Mouse (Mus musculus): ENCODE data around the gene Lrrc26.

Gene Lrrc26

DNA sequence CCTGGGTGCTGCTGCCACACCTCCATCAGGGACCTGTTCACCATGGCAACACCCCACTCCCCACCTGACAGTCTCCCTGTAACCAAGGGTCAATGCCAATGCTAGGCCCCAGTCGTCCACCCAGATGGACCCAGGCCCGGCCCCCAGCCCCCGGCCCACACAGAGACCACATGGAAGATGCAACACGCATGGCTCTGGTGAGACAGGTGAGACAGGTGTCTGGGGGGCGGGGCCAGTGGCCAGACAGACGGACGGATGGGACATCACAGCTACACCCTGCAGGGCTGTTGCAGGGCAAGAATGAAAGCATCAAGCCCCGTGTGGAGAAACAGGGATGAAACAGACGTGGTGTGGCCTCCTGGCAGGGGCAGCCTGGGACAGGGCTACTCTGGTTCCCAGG lies 4.0 kb downstream of the Lrrc26 start:
- in situ Hi-C loops (cut with MboI, MseI): no loop called here

GRCm38 (mm10) chr2:25297093-25297492 lies 7.4 kb downstream of the Lrrc26 start:
- in situ Hi-C loops (cut with MboI, MseI): no loop called here

DNA sequence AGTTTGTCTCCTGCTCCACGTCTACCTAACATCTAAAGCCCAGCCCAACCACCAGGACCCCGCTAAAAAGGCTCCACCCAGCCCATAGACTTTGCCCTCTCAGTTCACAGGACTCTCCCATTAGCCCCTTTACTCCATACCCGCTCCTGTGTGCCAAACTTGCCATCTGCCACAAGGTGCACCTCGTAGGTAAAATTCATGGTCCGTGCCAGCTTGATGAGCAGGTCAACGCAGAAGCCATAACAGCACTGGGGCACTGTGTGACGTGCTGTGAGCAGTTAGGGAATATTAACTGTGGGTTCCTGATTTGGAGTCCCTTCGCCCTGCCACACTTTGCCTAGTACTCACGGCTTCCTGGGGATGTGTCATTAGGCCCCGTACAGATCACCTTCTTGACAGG lies 8.3 kb downstream of the Lrrc26 start:
- in situ Hi-C loops (cut with MboI, MseI): no loop called here

DNA sequence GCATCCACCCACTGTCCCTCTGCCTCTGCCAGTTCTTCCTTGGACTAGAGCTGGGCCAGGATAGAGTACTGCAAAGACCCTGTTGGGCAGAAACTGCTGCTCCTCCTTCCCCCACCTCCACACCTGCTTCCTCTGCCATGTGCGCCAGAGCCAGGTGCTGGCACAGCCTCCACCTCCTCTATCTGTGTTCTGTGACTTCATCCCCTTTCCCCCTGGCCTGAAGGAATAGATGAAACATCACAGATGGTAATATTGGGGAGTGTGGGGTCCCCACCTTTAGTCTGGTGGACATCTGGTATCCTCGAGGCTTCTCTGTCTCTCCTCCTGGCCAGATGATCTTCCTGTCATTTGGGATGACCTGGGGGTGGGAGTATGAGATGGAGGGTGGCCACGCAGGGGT lies 13.7 kb downstream of the Lrrc26 start:
- in situ Hi-C loops (cut with MboI, MseI): no loop called here

GRCm38 (mm10) chr2:25303931-25304656 lies 14.4 kb downstream of the Lrrc26 start:
- in situ Hi-C loops (cut with MboI, MseI): no loop called here

- in situ Hi-C loops (cut with MboI, MseI): no loop called here
These were observed 15.2 kb downstream of the Lrrc26 start for GRCm38 (mm10) chr2:25304657-25305541.

- in situ Hi-C loops (cut with MboI, MseI): no loop called here
These were observed 16.1 kb downstream of the Lrrc26 start for GRCm38 (mm10) chr2:25305587-25306359.

- in situ Hi-C loops (cut with MboI, MseI): no loop called here
These were observed 20.5 kb downstream of the Lrrc26 start for GRCm38 (mm10) chr2:25310180-25310579.

- in situ Hi-C loops (cut with MboI, MseI): no loop called here
These were observed 21.3 kb downstream of the Lrrc26 start for GRCm38 (mm10) chr2:25310969-25311368.

GRCm38 (mm10) chr2:25311491-25311891 lies 21.8 kb downstream of the Lrrc26 start:
- in situ Hi-C loops (cut with MboI, MseI): no loop called here

GRCm38 (mm10) chr2:25318119-25318966 lies 28.6 kb downstream of the Lrrc26 start:
- in situ Hi-C loops (cut with MboI, MseI): loop anchor here (5.0 kb wide), 1 partner anchor 46 kb away; the partner anchor contains the start of genes Anapc2 and Ssna1

- in situ Hi-C loops (cut with MboI, MseI): loop anchor here (5.0 kb wide), 1 partner anchor 47 kb away; the partner anchor contains the start of genes Anapc2 and Ssna1
These were observed 29.5 kb downstream of the Lrrc26 start, which contains the start of gene Grin1 for GRCm38 (mm10) chr2:25318971-25319773. TSS of gene Grin1 (minus strand) at chr2:25319187.

DNA sequence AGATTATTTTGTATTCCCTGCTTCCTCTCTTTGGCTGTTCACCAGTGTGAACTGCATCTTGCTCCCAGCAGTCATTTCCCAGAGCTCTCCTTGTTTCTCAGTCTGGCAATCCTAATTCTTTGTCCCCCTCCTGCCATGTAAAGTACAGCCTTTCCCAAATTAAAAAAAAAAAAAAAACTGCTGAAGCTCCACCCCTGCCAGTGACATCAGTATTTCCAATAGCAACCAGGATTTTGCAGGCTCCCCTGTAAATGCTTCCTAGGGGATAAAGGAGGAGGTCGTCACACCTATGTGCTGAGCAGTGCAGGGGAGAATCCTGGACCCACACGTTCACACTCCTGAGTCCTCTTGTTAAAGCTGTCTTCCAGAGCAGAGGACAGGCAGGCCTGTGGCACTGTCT lies 30.4 kb downstream of the Lrrc26 start:
- in situ Hi-C loops (cut with MboI, MseI): no loop called here

- in situ Hi-C loops (cut with MboI, MseI): no loop called here
These were observed 36.3 kb downstream of the Lrrc26 start for GRCm38 (mm10) chr2:25326036-25326435.

DNA sequence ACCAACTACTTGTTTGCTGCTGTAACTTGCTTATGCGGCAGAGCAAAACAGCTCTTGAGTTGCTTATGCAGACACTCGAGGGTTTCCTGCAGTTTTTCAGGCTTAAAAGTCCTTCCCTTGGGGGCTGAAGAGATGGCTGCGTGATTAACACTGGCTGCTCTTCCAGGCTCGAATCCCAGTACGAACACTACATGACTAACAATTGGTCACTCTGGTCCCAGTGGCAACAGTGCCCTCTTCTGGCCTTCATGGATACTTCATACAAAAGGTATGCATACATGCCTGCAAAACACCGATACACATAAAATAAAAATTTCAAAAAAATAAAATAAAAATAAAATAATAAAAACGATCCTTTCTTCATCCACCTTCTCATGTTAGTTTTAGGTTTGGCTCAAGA lies 38.7 kb downstream of the Lrrc26 start:
- in situ Hi-C loops (cut with MboI, MseI): no loop called here

GRCm38 (mm10) chr2:25331470-25331869 lies 41.8 kb downstream of the Lrrc26 start:
- in situ Hi-C loops (cut with MboI, MseI): no loop called here

DNA sequence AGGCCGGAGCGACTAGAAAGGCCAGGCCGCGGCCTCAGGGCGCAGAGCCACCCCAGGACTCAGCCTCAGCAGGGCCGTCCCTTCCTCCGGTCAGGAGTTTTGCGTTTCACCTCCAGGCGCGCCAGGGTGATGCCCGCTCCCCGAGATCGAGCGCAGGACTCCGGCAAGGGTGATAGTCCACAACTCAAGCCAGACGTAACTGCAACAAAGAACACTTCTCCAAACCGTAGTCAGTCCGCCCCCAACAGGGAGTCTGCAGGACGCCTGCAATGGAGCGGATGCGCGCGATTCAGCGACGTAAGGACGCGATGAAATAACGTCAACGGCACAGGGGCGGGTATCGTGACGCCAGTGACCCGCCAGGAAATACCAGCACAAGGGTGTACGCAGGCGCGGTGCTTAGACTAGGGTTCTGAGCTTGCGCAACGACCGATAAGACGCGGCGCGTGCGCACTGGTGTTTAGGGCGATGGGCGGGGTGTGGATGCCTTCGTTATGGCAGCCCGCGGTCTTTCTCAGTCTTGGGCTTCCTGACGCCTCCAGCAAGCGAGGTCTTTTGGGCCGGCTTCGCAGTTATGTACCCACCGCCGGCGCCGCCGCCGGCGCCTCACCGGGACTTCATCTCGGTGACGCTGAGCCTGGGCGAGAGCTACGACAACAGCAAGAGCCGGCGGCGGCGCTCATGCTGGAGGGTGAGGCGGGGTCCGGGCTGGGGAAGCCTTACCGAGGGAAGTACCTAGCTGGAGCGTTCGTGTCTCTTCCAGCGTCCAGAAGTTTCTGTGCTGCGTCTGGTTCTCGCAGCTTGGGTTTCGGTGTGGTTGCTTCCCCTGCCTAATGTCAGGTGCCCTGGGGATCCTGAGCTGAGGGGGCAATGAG lies 42.8 kb downstream of the Lrrc26 start, which contains the start of gene Man1b1:
Gene Man1b1 (plus strand): TSS at position 53 of the 875 bp plus-strand sequence.
- in situ Hi-C loops (cut with MboI, MseI): no loop called here

GRCm38 (mm10) chr2:25333569-25333968 lies 43.9 kb downstream of the Lrrc26 start:
- in situ Hi-C loops (cut with MboI, MseI): no loop called here

- in situ Hi-C loops (cut with MboI, MseI): no loop called here
These were observed 48.6 kb downstream of the Lrrc26 start for GRCm38 (mm10) chr2:25338303-25338702.

All from T-helper 1 cell (primary cell).